Comparison of ENCODE assay signal across 21 mouse cellular contexts in the genomic region with DNA sequence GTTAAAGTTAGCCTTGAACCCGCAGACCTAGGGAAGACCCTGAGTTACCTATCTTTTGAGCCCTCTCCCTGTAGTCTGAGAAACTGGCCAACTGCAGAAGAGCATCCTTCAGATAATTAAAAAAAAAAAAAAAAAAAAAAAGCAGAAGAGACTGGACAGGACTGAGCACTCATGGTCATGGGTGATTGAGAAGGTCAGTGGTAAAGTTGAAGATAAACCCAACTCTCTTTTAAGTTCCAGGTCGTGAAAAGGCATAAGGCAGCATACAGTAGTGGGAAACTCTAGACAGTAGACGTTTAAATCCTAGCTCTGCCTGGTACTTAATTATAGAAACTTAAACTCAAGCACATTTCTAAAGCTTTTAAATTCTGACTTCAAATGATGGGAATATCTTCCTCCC.
DNase-seq lines count a peak whose midpoint lies in the region; ATAC-seq lines count a peak whose summit lies in the region.
"Had no signal": no experiment of that assay in that cellular context is flagged by ENCODE, and none has a peak within 500 bp of the region (broad histone marks: within the 10 kb centered on the region; RNA-seq: fewer than 3 reads in every experiment).

No protein-coding gene starts in this region.

- H3K4me3 ChIP-seq in kidney, embryonic 16.5 days (ENCODE audit: low read length): no peak overlapping the region
- H3K4me3 ChIP-seq: embryonic facial prominence, embryonic 10.5 days; embryonic facial prominence, embryonic 12.5 days; forebrain, embryonic 13.5 days; forebrain, embryonic 15.5 days had no signal

- WGBS in kidney, embryonic 16.5 days: 48% methylated on average over 3 of the region's 3 CpGs

- H3K36me3 ChIP-seq in kidney, embryonic 16.5 days (ENCODE audit: insufficient read depth, low read length): no peaks in the 10 kb centered on the region
- H3K36me3 ChIP-seq: embryonic facial prominence, embryonic 10.5 days; embryonic facial prominence, embryonic 12.5 days; forebrain, embryonic 15.5 days; G1E had no signal

- H3K27ac ChIP-seq in kidney, embryonic 16.5 days (ENCODE audit: low read length): no peak overlapping the region
- H3K27ac ChIP-seq: embryonic facial prominence, embryonic 10.5 days; embryonic facial prominence, embryonic 12.5 days; forebrain, embryonic 13.5 days; forebrain, embryonic 15.5 days had no signal

- H3K9me3 ChIP-seq in kidney, embryonic 16.5 days (ENCODE audit: low read length): no peaks in the 10 kb centered on the region
- H3K9me3 ChIP-seq: embryonic facial prominence, embryonic 10.5 days; embryonic facial prominence, embryonic 12.5 days; forebrain, embryonic 13.5 days; forebrain, embryonic 15.5 days had no signal

- H3K9ac ChIP-seq in kidney, embryonic 16.5 days (replicated peaks; ENCODE audit: low read length): no peak overlapping the region
- H3K9ac ChIP-seq: embryonic facial prominence, embryonic 12.5 days; forebrain, embryonic 13.5 days; forebrain, embryonic 15.5 days; forebrain, postnatal 0 days had no signal

- H3K4me2 ChIP-seq in kidney, embryonic 16.5 days (replicated peaks; ENCODE audit: low read depth, low read length): no peak overlapping the region
- H3K4me2 ChIP-seq: embryonic facial prominence, embryonic 12.5 days; forebrain, embryonic 13.5 days; forebrain, embryonic 15.5 days had no signal

- H3K27me3 ChIP-seq in kidney, embryonic 16.5 days (ENCODE audit: insufficient read depth, low read length): no peaks in the 10 kb centered on the region
- H3K27me3 ChIP-seq: embryonic facial prominence, embryonic 12.5 days; forebrain, embryonic 13.5 days; forebrain, embryonic 15.5 days had no signal

- peak; percentile 36 for DNase-seq in kidney, adult 9 months
- DNase-seq in kidney, adult 11 months: no peak
- DNase-seq in kidney, adult 18-20 months: no peak
- no peak for DNase-seq in left cerebral cortex, adult 9 months (ENCODE audit: low spot score in 2 of 2)
- DNase-seq: adrenal gland, adult 8-10 months; adrenal gland, postnatal 14 days; adrenal gland, postnatal 36 days; cerebellum, adult 11-12 months; cerebellum, adult 2 months; cerebellum, adult 9-10 months; cerebellum, postnatal 10 days; cerebellum, postnatal 25 days; forebrain, postnatal 0 days had no signal

- H3K4me1 ChIP-seq in kidney, embryonic 16.5 days (ENCODE audit: insufficient read depth, low read length): no peaks in the 10 kb centered on the region
- H3K4me1 ChIP-seq: embryonic facial prominence, embryonic 10.5 days; embryonic facial prominence, embryonic 12.5 days; forebrain, embryonic 13.5 days; forebrain, embryonic 15.5 days had no signal

- 0 out of 2 replicates have a peak, but pooled peaks have one; percentile 67 for ATAC-seq in kidney, embryonic 16.5 days (ENCODE audit: low FRiP score, low TSS enrichment)
- ATAC-seq: activated CD4-positive, CD25-positive, alpha-beta regulatory T cell, adult 4 months; forebrain, embryonic 13.5 days; forebrain, embryonic 15.5 days; forebrain, postnatal 0 days; Patski had no signal
